Mouse (Mus musculus): ENCODE results near the gene Ncor1.

DNA sequence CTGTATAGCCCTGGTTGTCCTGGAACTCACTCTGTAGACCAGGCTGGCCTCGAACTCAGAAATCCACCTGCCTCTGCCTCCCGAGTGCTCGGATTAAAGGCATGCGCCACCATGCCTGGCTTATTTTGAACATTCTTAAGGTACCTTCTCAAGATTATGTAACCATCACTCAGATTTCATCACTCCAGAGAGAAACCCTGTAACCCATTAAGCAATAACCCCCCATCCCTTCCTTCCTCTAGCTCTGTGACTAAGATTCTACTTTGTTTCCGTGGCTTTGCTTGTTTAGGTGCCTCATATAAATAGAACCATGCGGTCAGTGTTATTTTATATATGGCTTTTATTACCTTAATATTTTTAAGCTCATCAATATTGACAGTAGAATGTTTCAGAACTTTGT, 12.1 kb upstream of the Ncor1 start:
- TF ChIP-seq CTCF (IDR thresholded peaks at IDR 0.05; ENCODE audit: low read depth) (no peak), EP300 (optimal IDR thresholded peaks at IDR 0.05) (no peak)
